Mouse (Mus musculus) thymus, adult 18-20 months (tissue): ENCODE data around the gene Ankrd63.
A peak's percentile ranks its signal among the peaks of the same experiment; 100 is the strongest.

ENCODE experiments used
- DNase-seq, 2 experiments: peaks; one replicate each; pipeline ENCODE4 v3.0.0; 2022; ENCODE audit warnings: mixed read lengths in 2 of 2

Ankrd63 gene

GRCm38 (mm10) chr2:118703913-118704730, at the start of gene Ankrd63:
TSS of gene Ankrd63 (minus strand) at chr2:118703963.
- no peak for DNase-seq

- DNase-seq = no peak
Measured at GRCm38 (mm10) chr2:118752792-118753108, 49.0 kb upstream of the Ankrd63 start.

- DNase-seq = no peak
Measured at GRCm38 (mm10) chr2:118751896-118752791, 48.4 kb upstream of the Ankrd63 start.

- no peak for DNase-seq
Measured at GRCm38 (mm10) chr2:118750476-118750875, 46.7 kb upstream of the Ankrd63 start.

- no peak for DNase-seq
Measured at GRCm38 (mm10) chr2:118749341-118749884, 45.6 kb upstream of the Ankrd63 start.

GRCm38 (mm10) chr2:118747301-118747960, 43.7 kb upstream of the Ankrd63 start:
- DNase-seq = no peak

- peak in 1 of 2 experiments; percentile 48 for DNase-seq
Measured at GRCm38 (mm10) chr2:118745915-118746901, 42.4 kb upstream of the Ankrd63 start.

- peak; percentile 90 to 92 for DNase-seq
Measured at GRCm38 (mm10) chr2:118745232-118745884, 41.6 kb upstream of the Ankrd63 start, which contains the start of gene Inafm2. TSS of gene Inafm2 (plus strand) at chr2:118745758.

- no peak for DNase-seq
Measured at GRCm38 (mm10) chr2:118744621-118745020, 40.9 kb upstream of the Ankrd63 start.

GRCm38 (mm10) chr2:118743261-118743943, 39.6 kb upstream of the Ankrd63 start:
- no peak for DNase-seq

- DNase-seq = no peak
Measured at GRCm38 (mm10) chr2:118741183-118741582, 37.4 kb upstream of the Ankrd63 start.

GRCm38 (mm10) chr2:118740341-118740740, 36.6 kb upstream of the Ankrd63 start:
- no peak for DNase-seq

- DNase-seq = no peak
Measured at GRCm38 (mm10) chr2:118733341-118733740, 29.6 kb upstream of the Ankrd63 start.

GRCm38 (mm10) chr2:118731981-118732380, 28.2 kb upstream of the Ankrd63 start:
- DNase-seq = no peak

GRCm38 (mm10) chr2:118730622-118730915, 26.8 kb upstream of the Ankrd63 start:
- peak; percentile 76 to 82 for DNase-seq

- DNase-seq = no peak
Measured at GRCm38 (mm10) chr2:118729816-118730621, 26.3 kb upstream of the Ankrd63 start.

GRCm38 (mm10) chr2:118729194-118729593, 25.4 kb upstream of the Ankrd63 start:
- no peak for DNase-seq

- DNase-seq = peak; percentile 64 to 70
Measured at GRCm38 (mm10) chr2:118728337-118728736, 24.6 kb upstream of the Ankrd63 start, which contains the start of gene Plcb2. TSS of gene Plcb2 (minus strand) at chr2:118728438.

- no peak for DNase-seq
Measured at GRCm38 (mm10) chr2:118727911-118728310, 24.1 kb upstream of the Ankrd63 start.

- DNase-seq = no peak
Measured at GRCm38 (mm10) chr2:118726873-118727272, 23.1 kb upstream of the Ankrd63 start.
